Mouse (Mus musculus) liver, postnatal 0 days (tissue): ENCODE measurements around the gene Otogl.

Source experiments
- CTCF ChIP-seq: sonication (generic); IDR thresholded peaks from 2 replicates; pipeline ENCODE4 v1.5.1; 2016; ENCODE audit warnings: antibody characterized with exemption, low read depth
- EP300 ChIP-seq: IDR thresholded peaks from 2 replicates; pipeline ENCODE4 v1.6.1; 2016; ENCODE audit warnings: antibody characterized with exemption, low read depth, mild to moderate bottlenecking

- no peak for TF ChIP-seq EP300
- TF ChIP-seq CTCF, result no peak
Observed at GRCm38 (mm10) chr10:107948647-107949046, 36.7 kb upstream of the Otogl start.
